Mouse (Mus musculus): ENCODE data around the gene Eprs.

GRCm38 (mm10) chr1:185333651-185334050, 29.2 kb upstream of the Eprs start:
- TF ChIP-seq CTCF (IDR thresholded peaks at IDR 0.05; ENCODE audit: low read depth) (no peak), EP300 (IDR thresholded peaks at IDR 0.05; ENCODE audit: low read depth) (no peak)

Measured in liver, postnatal 0 days (tissue).